Comparison of ENCODE assay signal across 10 mouse cellular contexts in the genomic region with DNA sequence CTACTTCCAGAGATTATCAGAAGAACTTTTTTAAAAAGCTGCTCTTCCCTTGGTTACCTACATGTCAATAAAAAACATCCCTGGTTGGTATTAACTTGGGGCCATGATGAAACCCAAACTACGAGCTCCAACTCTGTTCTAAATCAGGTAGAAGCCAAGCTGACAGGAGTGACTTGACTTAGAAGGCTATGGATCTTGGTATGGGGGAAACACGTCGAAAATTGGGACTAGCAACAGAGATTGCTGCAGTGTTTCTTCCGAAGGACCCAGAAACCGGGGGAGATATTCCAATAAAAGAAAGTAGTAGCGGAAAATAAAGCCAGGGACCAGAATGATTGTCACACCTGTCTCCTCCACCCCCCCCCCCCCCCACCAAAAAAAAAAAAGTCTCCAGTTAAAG. TPM values are rescaled to one million over a fixed set of nuclear protein-coding genes. Genes with fewer than 3 reads are reported as not detected.
A peak's percentile ranks its signal among the peaks of the same experiment; 100 is the strongest.
DNase-seq lines count a peak whose midpoint lies in the region; ATAC-seq and TF ChIP-seq lines count a peak whose summit lies in the region.
"Had no signal": no experiment of that assay in that cellular context is flagged by ENCODE, and none has a peak within 500 bp of the region (broad histone marks: within the 10 kb centered on the region; RNA-seq: fewer than 3 reads in every experiment).

No protein-coding gene starts in this region.

- peaks cover 48% of the 10 kb centered on the region for H3K27me3 ChIP-seq in kidney, postnatal 0 days (ENCODE audit: insufficient read depth, low read length)
- H3K27me3 ChIP-seq in embryonic facial prominence, embryonic 13.5 days: peaks cover 78% of the 10 kb centered on the region
- H3K27me3 ChIP-seq in intestine, embryonic 16.5 days (replicated peaks; ENCODE audit: control insufficient read depth, insufficient read depth, low read length): peaks cover 48% of the 10 kb centered on the region

- TF ChIP-seq CTCF in kidney, postnatal 0 days (IDR thresholded peaks at IDR 0.05; ENCODE audit: low read depth): no peak

- no peaks in the 10 kb centered on the region for H3K9me3 ChIP-seq in kidney, postnatal 0 days (replicated peaks; ENCODE audit: low read length)
- no peaks in the 10 kb centered on the region for H3K9me3 ChIP-seq in embryonic facial prominence, embryonic 13.5 days
- H3K9me3 ChIP-seq in intestine, embryonic 16.5 days (ENCODE audit: control insufficient read depth, low read length): no peaks in the 10 kb centered on the region

- peaks cover 4% of the 10 kb centered on the region; the same call in 1 of the 2 replicates for H3K36me3 ChIP-seq in kidney, postnatal 0 days (ENCODE audit: insufficient read depth, low read length)
- H3K36me3 ChIP-seq in embryonic facial prominence, embryonic 13.5 days: peaks cover 6% of the 10 kb centered on the region
- peaks cover 2% of the 10 kb centered on the region; the same call in 1 of the 2 replicates for H3K36me3 ChIP-seq in intestine, embryonic 16.5 days (ENCODE audit: control insufficient read depth, insufficient read depth, low read length)

- peak overlapping the region; percentile 45; the same call in 1 of the 2 replicates for H3K4me3 ChIP-seq in kidney, postnatal 0 days (replicated peaks; ENCODE audit: low read depth, low read length)
- peak overlapping the region; percentile 48 for H3K4me3 ChIP-seq in embryonic facial prominence, embryonic 13.5 days
- peak overlapping the region; percentile 55 for H3K4me3 ChIP-seq in intestine, embryonic 16.5 days (ENCODE audit: low read length)

- no peak overlapping the region for H3K9ac ChIP-seq in kidney, postnatal 0 days (ENCODE audit: low read depth, low read length)
- no peak overlapping the region for H3K9ac ChIP-seq in embryonic facial prominence, embryonic 13.5 days
- no peak overlapping the region for H3K9ac ChIP-seq in intestine, embryonic 16.5 days (ENCODE audit: low read depth, low read length)

- WGBS in kidney, postnatal 0 days: 11% methylated on average over 6 of the region's 6 CpGs
- WGBS in embryonic facial prominence, embryonic 13.5 days: 5% methylated on average over 6 of the region's 6 CpGs
- 6% methylated on average over 6 of the region's 6 CpGs for WGBS in intestine, embryonic 16.5 days

- H3K4me1 ChIP-seq in kidney, postnatal 0 days (replicated peaks; ENCODE audit: insufficient read depth, low read length): peaks cover 16% of the 10 kb centered on the region; the same call in 1 of the 2 replicates
- peaks cover 19% of the 10 kb centered on the region for H3K4me1 ChIP-seq in embryonic facial prominence, embryonic 13.5 days
- peaks cover 18% of the 10 kb centered on the region for H3K4me1 ChIP-seq in intestine, embryonic 16.5 days (ENCODE audit: control insufficient read depth, insufficient read depth, low read length)

- H3K27ac ChIP-seq in kidney, postnatal 0 days: no peak overlapping the region
- H3K27ac ChIP-seq in embryonic facial prominence, embryonic 13.5 days: no peak overlapping the region
- H3K27ac ChIP-seq in intestine, embryonic 16.5 days (ENCODE audit: low read length): no peak overlapping the region

- no peak for ATAC-seq in kidney, postnatal 0 days (replicated peaks; ENCODE audit: low FRiP score, low read depth)
- ATAC-seq in embryonic facial prominence, embryonic 13.5 days (ENCODE audit: insufficient number of reproducible peaks, insufficient read depth, low FRiP score, low TSS enrichment, low read depth): no peak
- no peak for ATAC-seq in intestine, embryonic 16.5 days

- intact Hi-C loops in left cerebral cortex, postnatal 10 days (cut with DNase I): no loop called here

- peak overlapping the region; percentile 83 for H3K4me2 ChIP-seq in kidney, postnatal 0 days (ENCODE audit: low read length)
- H3K4me2 ChIP-seq in embryonic facial prominence, embryonic 13.5 days: peak overlapping the region; percentile 80
- peak overlapping the region; percentile 88; the same call in 1 of the 2 replicates for H3K4me2 ChIP-seq in intestine, embryonic 16.5 days (ENCODE audit: low read depth, low read length)

- DNase-seq in kidney, postnatal 0 days (ENCODE audit: low spot score): no peak
- no peak for DNase-seq in kidney, postnatal 14 days
- DNase-seq in naive thymus-derived CD4-positive, alpha-beta T cell, adult 2 months (ENCODE audit: low read depth): peak; percentile 43
- DNase-seq in urinary bladder, adult 18-20 months (ENCODE audit: low spot score in 2 of 2): no peak
- DNase-seq in left cerebral cortex, postnatal 10 days (ENCODE audit: extremely low spot score in 1 of 2, low spot score in 2 of 2): no peak
- no peak for DNase-seq in lung, adult 18-20 months
- DNase-seq: cerebellum, adult 8-10 months had no signal

RNA-seq across cellular contexts. Expression of gene Spag6, which starts 5.5 kb away (rescaled TPM):
- polyA plus RNA-seq in kidney, postnatal 0 days (2015; fragmentation: Nextera tagmentation; extraction: Ambion mirVana): 0.15 and 0.18 TPM in 2 replicates
- polyA plus RNA-seq in embryonic facial prominence, embryonic 13.5 days (2015; fragmentation: Nextera tagmentation; extraction: Ambion mirVana): 0.11 TPM in 1 of 2 replicates, not detected in the other
- polyA plus RNA-seq in intestine, embryonic 16.5 days (2015; fragmentation: Nextera tagmentation; extraction: Ambion mirVana): 0.07 TPM in 1 of 2 replicates, not detected in the other
- total RNA-seq in left cerebral cortex, postnatal 10 days (2021): 1 to 10 TPM; 1.1 to 1.3 TPM
- total RNA-seq: MEL had no signal

RNA-seq across cellular contexts. Expression of gene Bmi1, which starts 11.5 kb away (rescaled TPM):
- polyA plus RNA-seq in kidney, postnatal 0 days (2015; fragmentation: Nextera tagmentation; extraction: Ambion mirVana): 29.0 and 29.2 TPM in 2 replicates
- 27.6 and 28.8 TPM in 2 replicates for polyA plus RNA-seq in embryonic facial prominence, embryonic 13.5 days (2015; fragmentation: Nextera tagmentation; extraction: Ambion mirVana)
- 12.0 and 12.5 TPM in 2 replicates for polyA plus RNA-seq in intestine, embryonic 16.5 days (2015; fragmentation: Nextera tagmentation; extraction: Ambion mirVana)
- total RNA-seq in left cerebral cortex, postnatal 10 days (2021): 10 to 100 TPM; 33.6 to 38.5 TPM

RNA-seq across cellular contexts. Expression of gene Commd3, which starts 16.1 kb away (rescaled TPM):
- 281 and 292 TPM in 2 replicates for polyA plus RNA-seq in kidney, postnatal 0 days (2015; fragmentation: Nextera tagmentation; extraction: Ambion mirVana)
- polyA plus RNA-seq in embryonic facial prominence, embryonic 13.5 days (2015; fragmentation: Nextera tagmentation; extraction: Ambion mirVana): 238 and 240 TPM in 2 replicates
- polyA plus RNA-seq in intestine, embryonic 16.5 days (2015; fragmentation: Nextera tagmentation; extraction: Ambion mirVana): 232 and 238 TPM in 2 replicates
- total RNA-seq in left cerebral cortex, postnatal 10 days (2021): 100 to 1,000 TPM; 116 to 117 TPM
